Mouse (Mus musculus) bone marrow, adult 2 months (tissue): Measurements from ENCODE around the gene Raver2.

Experiments
- CTCF ChIP-seq: fragments of 200-500 bp; IDR thresholded peaks from 2 replicates; pipeline ENCODE4 v1.5.1; 2011; ENCODE audit warnings: low read length, control low read depth; ENCODE audit not compliant: control insufficient read depth, insufficient read depth
- POLR2A ChIP-seq: fragments of 200-500 bp; IDR thresholded peaks from 2 replicates; pipeline ENCODE4 v1.6.1; 2011; ENCODE audit warnings: low read depth, mild to moderate bottlenecking, control low read depth, low read length, borderline replicate concordance; ENCODE audit not compliant: control insufficient read depth

- no peak for TF ChIP-seq POLR2A
- no peak for TF ChIP-seq CTCF
These were observed 125.4 kb downstream of the Raver2 start for GRCm38 (mm10) chr4:101194170-101194569.
